Mouse (Mus musculus): Measurements from ENCODE around the gene Mtap. TPM values are rescaled to one million over a fixed set of nuclear protein-coding genes. Genes with fewer than 3 reads are reported as not detected.

Mtap gene
- polyA plus RNA-seq, 1 experiment, result 87.0 TPM

DNA sequence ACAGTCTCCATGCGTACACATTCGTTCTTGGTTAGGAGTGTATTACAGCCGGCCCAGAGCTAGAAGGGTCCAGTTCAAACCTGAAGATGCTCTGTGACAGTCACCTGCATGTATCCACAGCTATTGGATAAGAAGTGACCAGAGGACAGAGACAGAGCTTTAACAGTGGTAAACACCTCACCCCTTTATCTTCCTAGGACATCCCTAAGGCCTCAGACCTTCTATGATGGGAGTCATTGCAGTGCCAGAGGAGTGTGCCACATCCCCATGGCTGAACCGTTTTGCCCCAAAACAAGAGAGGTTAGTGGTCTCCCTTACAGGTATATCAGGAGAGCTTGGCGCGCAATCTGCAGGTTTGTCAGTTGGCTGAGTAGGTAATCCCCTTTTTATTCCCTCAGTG lies 34.0 kb downstream of the Mtap start:
- no peak overlapping the region for H3ac ChIP-seq (ENCODE audit: control insufficient read depth, insufficient read length, low read depth)
- no peak overlapping the region for H3K4me3 ChIP-seq (ENCODE audit: insufficient read depth, poor library complexity, severe bottlenecking)
- peaks cover 51% of the 10 kb centered on the region for H3K79me3 ChIP-seq (ENCODE audit: low read depth)
- TF ChIP-seq MYOD1 (IDR thresholded peaks at IDR 0.05; ENCODE audit: control insufficient read depth, insufficient read length, low read depth) (no peak), MYOG (IDR thresholded peaks at IDR 0.05; ENCODE audit: control insufficient read depth, extremely low read depth, insufficient read length) (no peak), CEBPB (IDR thresholded peaks at IDR 0.05; ENCODE audit: low read depth) (no peak), FOSL1 (IDR thresholded peaks at IDR 0.05; ENCODE audit: insufficient read depth, low read length, poor library complexity, severe bottlenecking) (no peak), MAX (IDR thresholded peaks at IDR 0.05) (no peak), USF1 (IDR thresholded peaks at IDR 0.05; ENCODE audit: low read depth) (no peak), CTCF (IDR thresholded peaks at IDR 0.05; ENCODE audit: control insufficient read depth, insufficient read depth, insufficient read length) (no peak)
- H3K36me3 ChIP-seq (ENCODE audit: control insufficient read depth, insufficient read depth), result peaks cover 94% of the 10 kb centered on the region
- peaks cover 77% of the 10 kb centered on the region for H3K79me2 ChIP-seq (ENCODE audit: control insufficient read depth, insufficient read depth)
- H3K27me3 ChIP-seq (ENCODE audit: control insufficient read depth, insufficient read depth, insufficient read length), result no peaks in the 10 kb centered on the region

DNA sequence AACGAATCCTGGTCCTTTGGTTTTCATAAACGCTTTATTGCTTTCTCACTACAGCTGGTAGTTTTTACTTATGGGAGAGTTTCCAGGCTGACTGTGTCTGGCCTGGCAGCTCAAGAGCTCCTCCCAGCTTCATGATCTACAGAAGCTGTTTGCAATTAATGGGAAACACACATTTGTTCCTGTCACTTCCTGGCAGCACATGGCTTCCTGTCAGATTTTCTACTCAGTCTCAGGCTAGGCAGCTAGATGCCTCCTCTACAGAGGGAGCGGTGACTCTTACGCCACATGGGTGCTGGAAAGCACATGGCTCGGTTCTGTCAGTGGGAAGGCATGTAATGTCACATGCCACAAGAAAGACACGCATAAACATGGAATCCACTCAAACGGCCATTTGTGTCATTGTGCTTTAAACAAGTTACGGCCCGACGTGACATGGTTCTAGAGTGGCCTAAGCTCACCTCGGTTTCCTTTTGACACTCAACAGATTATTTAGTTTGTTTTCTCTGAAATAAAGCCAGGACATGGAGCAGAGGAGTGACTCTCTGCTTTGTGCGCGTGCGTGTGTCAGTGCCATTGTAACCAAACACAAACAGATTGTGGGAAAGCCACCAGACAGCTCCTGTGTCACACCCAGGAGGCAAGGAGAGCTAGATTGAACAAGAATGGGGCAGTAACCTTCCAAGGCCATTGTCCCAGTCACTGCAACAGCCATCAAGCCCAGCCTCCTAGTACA lies 36.1 kb downstream of the Mtap start:
- Histone ChIP-seq H3ac (ENCODE audit: control insufficient read depth, insufficient read length, low read depth) (no peak overlapping the region), H3K36me3 (ENCODE audit: control insufficient read depth, insufficient read depth) (peaks cover 94% of the 10 kb centered on the region), H3K27me3 (ENCODE audit: control insufficient read depth, insufficient read depth, insufficient read length) (no peaks in the 10 kb centered on the region), H3K79me3 (ENCODE audit: low read depth) (peaks cover 36% of the 10 kb centered on the region), H3K79me2 (ENCODE audit: control insufficient read depth, insufficient read depth) (peaks cover 62% of the 10 kb centered on the region), H3K4me3 (ENCODE audit: insufficient read depth, poor library complexity, severe bottlenecking) (no peak overlapping the region)
- TF ChIP-seq MYOG (IDR thresholded peaks at IDR 0.05; ENCODE audit: control insufficient read depth, extremely low read depth, insufficient read length) (no peak), FOSL1 (IDR thresholded peaks at IDR 0.05; ENCODE audit: insufficient read depth, low read length, poor library complexity, severe bottlenecking) (no peak)

DNA sequence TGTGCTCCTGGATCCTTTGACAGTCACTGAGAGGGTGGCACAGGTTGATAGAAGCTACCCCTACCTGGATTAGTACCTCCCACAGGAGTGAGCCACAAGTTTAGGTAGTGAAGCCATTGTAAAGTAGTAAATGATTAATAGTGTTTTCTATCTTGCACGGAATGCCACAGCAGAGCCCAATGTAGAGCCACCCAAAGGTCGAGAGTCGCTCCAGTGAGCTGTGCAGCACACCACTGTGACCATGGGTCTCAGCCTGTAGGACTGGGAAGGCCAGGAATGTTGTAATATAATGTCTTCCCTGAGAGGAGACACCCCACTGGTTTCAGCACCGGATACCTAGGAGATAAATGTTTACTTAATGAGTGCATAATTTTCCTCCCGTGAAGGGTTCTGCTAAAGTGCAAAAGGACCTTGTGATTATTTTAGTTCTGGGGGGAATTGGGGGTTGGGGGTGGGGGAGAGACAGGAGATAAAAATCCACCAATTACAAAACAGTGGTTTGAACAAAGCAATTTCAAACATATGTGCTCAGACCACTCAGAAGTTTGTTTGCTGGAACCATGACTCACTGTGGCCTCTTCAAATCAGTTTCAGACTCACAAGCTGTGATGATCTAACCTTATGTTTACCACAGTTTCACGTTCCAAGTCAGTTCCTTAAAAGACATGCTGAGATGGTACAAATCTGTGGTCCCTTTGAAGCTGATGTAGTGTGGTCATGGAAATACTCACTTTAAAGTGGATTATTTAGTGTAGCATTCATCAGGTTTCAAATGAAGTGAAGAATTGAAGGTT lies 40.8 kb downstream of the Mtap start:
- Histone ChIP-seq H3K27me3 (ENCODE audit: control insufficient read depth, insufficient read depth, insufficient read length) (no peaks in the 10 kb centered on the region), H3K36me3 (ENCODE audit: control insufficient read depth, insufficient read depth) (peaks cover 93% of the 10 kb centered on the region), H3K79me3 (ENCODE audit: low read depth) (peaks cover 14% of the 10 kb centered on the region), H3ac (ENCODE audit: control insufficient read depth, insufficient read length, low read depth) (no peak overlapping the region), H3K79me2 (ENCODE audit: control insufficient read depth, insufficient read depth) (peaks cover 24% of the 10 kb centered on the region), H3K4me3 (ENCODE audit: insufficient read depth, poor library complexity, severe bottlenecking) (no peak overlapping the region)
- TF ChIP-seq MAX (IDR thresholded peaks at IDR 0.05), result no peak
- TF ChIP-seq MYOD1 (IDR thresholded peaks at IDR 0.05; ENCODE audit: control insufficient read depth, insufficient read length, low read depth), result peak; percentile 24
- no peak for TF ChIP-seq USF1 (IDR thresholded peaks at IDR 0.05; ENCODE audit: low read depth)
- no peak for TF ChIP-seq MYOG (IDR thresholded peaks at IDR 0.05; ENCODE audit: control insufficient read depth, extremely low read depth, insufficient read length)
- no peak for TF ChIP-seq CEBPB (IDR thresholded peaks at IDR 0.05; ENCODE audit: low read depth)
- peak; percentile 36 for TF ChIP-seq FOSL1 (IDR thresholded peaks at IDR 0.05; ENCODE audit: insufficient read depth, low read length, poor library complexity, severe bottlenecking)
- TF ChIP-seq CTCF (IDR thresholded peaks at IDR 0.05; ENCODE audit: control insufficient read depth, insufficient read depth, insufficient read length), result no peak

DNA sequence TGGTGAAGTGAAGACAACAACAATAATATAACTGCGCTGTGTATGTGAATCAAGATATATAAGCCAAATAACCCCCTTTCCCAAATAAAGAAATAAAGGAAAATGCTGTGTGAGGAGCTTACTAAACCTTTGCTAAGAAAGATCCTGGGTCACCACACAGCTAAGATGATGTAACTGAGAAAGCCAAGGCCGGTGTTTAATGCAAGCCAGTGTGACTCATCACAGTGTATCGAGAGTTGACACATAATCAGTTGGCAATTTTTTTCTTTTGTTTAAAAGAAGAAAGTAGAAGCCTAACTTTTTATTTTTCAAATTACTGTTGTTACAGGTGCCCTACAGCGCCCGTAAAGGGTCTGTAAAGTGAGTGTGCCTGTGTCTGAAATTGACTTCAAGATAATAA lies 43.2 kb downstream of the Mtap start:
- peaks cover 70% of the 10 kb centered on the region for H3K36me3 ChIP-seq (ENCODE audit: control insufficient read depth, insufficient read depth)
- H3ac ChIP-seq (ENCODE audit: control insufficient read depth, insufficient read length, low read depth), result no peak overlapping the region
- peaks cover 9% of the 10 kb centered on the region for H3K79me3 ChIP-seq (ENCODE audit: low read depth)
- H3K27me3 ChIP-seq (ENCODE audit: control insufficient read depth, insufficient read depth, insufficient read length), result no peaks in the 10 kb centered on the region
- no peak overlapping the region for H3K4me3 ChIP-seq (ENCODE audit: insufficient read depth, poor library complexity, severe bottlenecking)
- peaks cover 12% of the 10 kb centered on the region for H3K79me2 ChIP-seq (ENCODE audit: control insufficient read depth, insufficient read depth)
- no peak for TF ChIP-seq MYOG (IDR thresholded peaks at IDR 0.05; ENCODE audit: control insufficient read depth, extremely low read depth, insufficient read length)
- no peak for TF ChIP-seq CTCF (IDR thresholded peaks at IDR 0.05; ENCODE audit: control insufficient read depth, insufficient read depth, insufficient read length)
- TF ChIP-seq MYOD1 (IDR thresholded peaks at IDR 0.05; ENCODE audit: control insufficient read depth, insufficient read length, low read depth), result no peak
- TF ChIP-seq FOSL1 (IDR thresholded peaks at IDR 0.05; ENCODE audit: insufficient read depth, low read length, poor library complexity, severe bottlenecking), result no peak
- no peak for TF ChIP-seq USF1 (IDR thresholded peaks at IDR 0.05; ENCODE audit: low read depth)
- TF ChIP-seq MAX (IDR thresholded peaks at IDR 0.05), result no peak
- TF ChIP-seq CEBPB (IDR thresholded peaks at IDR 0.05; ENCODE audit: low read depth), result no peak

DNA sequence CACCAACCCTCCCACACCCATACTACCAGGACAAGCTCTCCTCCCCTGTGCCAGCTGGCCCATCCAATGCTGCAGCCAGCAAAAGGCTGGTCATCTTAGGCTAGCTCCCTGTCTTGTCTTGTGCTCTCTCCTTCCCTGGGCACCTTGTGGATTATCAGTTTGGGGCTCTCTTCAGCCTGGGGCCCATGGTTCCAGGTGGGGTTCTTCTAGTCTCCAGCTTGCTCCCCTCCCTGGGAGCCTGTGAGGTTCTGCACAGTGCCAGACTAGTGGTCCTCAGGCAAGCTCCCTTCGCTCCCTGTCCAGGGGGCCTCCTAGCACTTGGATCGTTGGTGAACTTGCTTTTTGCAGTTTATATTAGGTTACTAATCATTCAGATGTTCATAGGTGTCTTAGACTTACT lies 44.7 kb downstream of the Mtap start:
- H3K79me3 ChIP-seq (ENCODE audit: low read depth), result peaks cover 3% of the 10 kb centered on the region
- TF ChIP-seq CEBPB (IDR thresholded peaks at IDR 0.05; ENCODE audit: low read depth) (no peak), FOSL1 (IDR thresholded peaks at IDR 0.05; ENCODE audit: insufficient read depth, low read length, poor library complexity, severe bottlenecking) (no peak)
- peaks cover 56% of the 10 kb centered on the region for H3K36me3 ChIP-seq (ENCODE audit: control insufficient read depth, insufficient read depth)
- no peak overlapping the region for H3ac ChIP-seq (ENCODE audit: control insufficient read depth, insufficient read length, low read depth)
- H3K27me3 ChIP-seq (ENCODE audit: control insufficient read depth, insufficient read depth, insufficient read length), result no peaks in the 10 kb centered on the region
- H3K4me3 ChIP-seq (ENCODE audit: insufficient read depth, poor library complexity, severe bottlenecking), result no peak overlapping the region
- peaks cover 5% of the 10 kb centered on the region for H3K79me2 ChIP-seq (ENCODE audit: control insufficient read depth, insufficient read depth)

Data from C2C12 (cell line).